Mouse (Mus musculus) C2C12 (cell line): ENCODE results near the gene Adcy3. TPM values are rescaled to one million over a fixed set of nuclear protein-coding genes. Genes with fewer than 3 reads are reported as not detected.

Experiments
- H3K27me3 ChIP-seq: one replicate; pipeline ENCODE4 v1.6.1; 2011; ENCODE audit not compliant: control insufficient read depth, insufficient read depth, insufficient read length
- H3K36me3 ChIP-seq: one replicate; pipeline ENCODE4 v1.6.1; 2011; ENCODE audit not compliant: control insufficient read depth, insufficient read depth
- H3K4me3 ChIP-seq: one replicate; pipeline ENCODE4 v1.5.1; 2011; ENCODE audit warnings: mild to moderate bottlenecking, control low read depth; ENCODE audit not compliant: poor library complexity, insufficient read depth, severe bottlenecking
- H3K79me2 ChIP-seq: one replicate; pipeline ENCODE4 v1.6.1; 2011; ENCODE audit not compliant: control insufficient read depth, insufficient read depth
- H3K79me3 ChIP-seq: one replicate; pipeline ENCODE4 v1.6.1; 2011; ENCODE audit warnings: low read depth, control low read depth
- H3ac ChIP-seq: one replicate; pipeline ENCODE3; 2011; ENCODE audit warnings: low read depth; ENCODE audit not compliant: control insufficient read depth, insufficient read length
- CEBPB ChIP-seq: IDR thresholded peaks from one replicate; pipeline ENCODE4 v1.6.1; 2011; ENCODE audit warnings: low read depth, mild to moderate bottlenecking, control low read depth, moderate library complexity
- CTCF ChIP-seq: IDR thresholded peaks from one replicate; pipeline ENCODE4 v1.5.1; 2011; ENCODE audit not compliant: control insufficient read depth, insufficient read depth, insufficient read length
- FOSL1 ChIP-seq: IDR thresholded peaks from one replicate; pipeline ENCODE4 v1.8.0; 2011; ENCODE audit warnings: mild to moderate bottlenecking, low read length; ENCODE audit not compliant: poor library complexity, insufficient read depth, severe bottlenecking
- MAX ChIP-seq: IDR thresholded peaks from one replicate; pipeline ENCODE4 v1.6.1; 2011; ENCODE audit warnings: mild to moderate bottlenecking, control low read depth
- MYOD1 ChIP-seq: IDR thresholded peaks from one replicate; pipeline ENCODE4 v1.6.1; 2011; ENCODE audit warnings: low read depth; ENCODE audit not compliant: control insufficient read depth, insufficient read length
- MYOG ChIP-seq: IDR thresholded peaks from one replicate; pipeline ENCODE4 v1.6.1; 2011; ENCODE audit not compliant: control insufficient read depth, insufficient read length; ENCODE audit errors: extremely low read depth
- USF1 ChIP-seq: IDR thresholded peaks from one replicate; pipeline ENCODE4 v1.6.1; 2011; ENCODE audit warnings: low read depth, mild to moderate bottlenecking, control low read depth, moderate library complexity
- polyA plus RNA-seq: library from polyadenylated mRNA; unstranded; fragments of >200 nt; fragmentation: generic; extraction: Trizol; gene quantifications from one replicate; pipeline ENCODE4 v1.2.1, GENCODE M21; 2012; ENCODE audit warnings: missing spikeins

Adcy3 gene
- polyA plus RNA-seq, 1 experiment = 2.1 TPM

GRCm38 (mm10) chr12:4208405-4209133 lies 75.7 kb downstream of the Adcy3 start:
- no peaks in the 10 kb centered on the region for H3K79me2 ChIP-seq
- H3K4me3 ChIP-seq = no peak overlapping the region
- no peaks in the 10 kb centered on the region for H3K79me3 ChIP-seq
- no peak for TF ChIP-seq MYOD1
- peak; percentile 17 for TF ChIP-seq CTCF
- TF ChIP-seq FOSL1 = no peak
- H3K27me3 ChIP-seq = no peaks in the 10 kb centered on the region
- no peak overlapping the region for H3ac ChIP-seq
- H3K36me3 ChIP-seq = peaks cover 12% of the 10 kb centered on the region

- no peaks in the 10 kb centered on the region for H3K79me3 ChIP-seq
- H3K36me3 ChIP-seq = peaks cover 12% of the 10 kb centered on the region
- no peak overlapping the region for H3K4me3 ChIP-seq
- no peaks in the 10 kb centered on the region for H3K79me2 ChIP-seq
- H3ac ChIP-seq = no peak overlapping the region
- no peak for TF ChIP-seq FOSL1
- TF ChIP-seq CTCF = no peak
- TF ChIP-seq USF1 = no peak
- TF ChIP-seq CEBPB = no peak
- no peak for TF ChIP-seq MYOG
- no peak for TF ChIP-seq MAX
- TF ChIP-seq MYOD1 = no peak
- no peaks in the 10 kb centered on the region for H3K27me3 ChIP-seq
Measured at GRCm38 (mm10) chr12:4209196-4209595, 76.3 kb downstream of the Adcy3 start.

GRCm38 (mm10) chr12:4211174-4211573 lies 78.3 kb downstream of the Adcy3 start:
- no peak for TF ChIP-seq FOSL1
- TF ChIP-seq CTCF = no peak
- no peak for TF ChIP-seq MAX
- TF ChIP-seq CEBPB = no peak
- TF ChIP-seq USF1 = no peak
- TF ChIP-seq MYOG = no peak
- no peak for TF ChIP-seq MYOD1
- H3K79me3 ChIP-seq = no peaks in the 10 kb centered on the region
- no peak overlapping the region for H3K4me3 ChIP-seq
- no peaks in the 10 kb centered on the region for H3K27me3 ChIP-seq
- H3K79me2 ChIP-seq = no peaks in the 10 kb centered on the region
- H3K36me3 ChIP-seq = peaks cover 22% of the 10 kb centered on the region
- H3ac ChIP-seq = no peak overlapping the region

- Histone ChIP-seq H3K79me2 (no peaks in the 10 kb centered on the region), H3K27me3 (no peaks in the 10 kb centered on the region), H3ac (no peak overlapping the region), H3K36me3 (peaks cover 36% of the 10 kb centered on the region), H3K4me3 (no peak overlapping the region), H3K79me3 (no peaks in the 10 kb centered on the region)
- TF ChIP-seq USF1 = no peak
- no peak for TF ChIP-seq CTCF
- TF ChIP-seq MAX = no peak
- TF ChIP-seq FOSL1 = no peak
- no peak for TF ChIP-seq MYOG
- TF ChIP-seq CEBPB = no peak
- TF ChIP-seq MYOD1 = no peak
Measured at GRCm38 (mm10) chr12:4212908-4213307, 80.0 kb downstream of the Adcy3 start.

GRCm38 (mm10) chr12:4230156-4230555 lies 97.3 kb downstream of the Adcy3 start:
- TF ChIP-seq MYOG (no peak), USF1 (no peak), CEBPB (no peak), CTCF (no peak), MYOD1 (no peak), FOSL1 (no peak), MAX (no peak)
- Histone ChIP-seq H3K27me3 (no peaks in the 10 kb centered on the region), H3K79me2 (peaks cover 62% of the 10 kb centered on the region), H3K79me3 (peaks cover 35% of the 10 kb centered on the region), H3ac (no peak overlapping the region), H3K36me3 (peaks cover 64% of the 10 kb centered on the region), H3K4me3 (no peak overlapping the region)

GRCm38 (mm10) chr12:4232777-4233176 lies 99.9 kb downstream of the Adcy3 start:
- peaks cover 50% of the 10 kb centered on the region for H3K79me2 ChIP-seq
- H3K27me3 ChIP-seq = no peaks in the 10 kb centered on the region
- peak overlapping the region; percentile 63 for H3K4me3 ChIP-seq
- no peak for TF ChIP-seq CTCF
- no peak for TF ChIP-seq MYOD1
- no peak for TF ChIP-seq USF1
- TF ChIP-seq MYOG = no peak
- no peak for TF ChIP-seq FOSL1
- TF ChIP-seq CEBPB = no peak
- TF ChIP-seq MAX = no peak
- H3K79me3 ChIP-seq = peaks cover 28% of the 10 kb centered on the region
- H3K36me3 ChIP-seq = peaks cover 39% of the 10 kb centered on the region
- peak overlapping the region; percentile 42 for H3ac ChIP-seq
